Mouse (Mus musculus): Measurements from ENCODE around the gene Gm3336. TPM values are rescaled to one million over a fixed set of nuclear protein-coding genes. Genes with fewer than 3 reads are reported as not detected.

Gene Gm3336
- total RNA-seq, 1 experiment, result 1.8 TPM

DNA sequence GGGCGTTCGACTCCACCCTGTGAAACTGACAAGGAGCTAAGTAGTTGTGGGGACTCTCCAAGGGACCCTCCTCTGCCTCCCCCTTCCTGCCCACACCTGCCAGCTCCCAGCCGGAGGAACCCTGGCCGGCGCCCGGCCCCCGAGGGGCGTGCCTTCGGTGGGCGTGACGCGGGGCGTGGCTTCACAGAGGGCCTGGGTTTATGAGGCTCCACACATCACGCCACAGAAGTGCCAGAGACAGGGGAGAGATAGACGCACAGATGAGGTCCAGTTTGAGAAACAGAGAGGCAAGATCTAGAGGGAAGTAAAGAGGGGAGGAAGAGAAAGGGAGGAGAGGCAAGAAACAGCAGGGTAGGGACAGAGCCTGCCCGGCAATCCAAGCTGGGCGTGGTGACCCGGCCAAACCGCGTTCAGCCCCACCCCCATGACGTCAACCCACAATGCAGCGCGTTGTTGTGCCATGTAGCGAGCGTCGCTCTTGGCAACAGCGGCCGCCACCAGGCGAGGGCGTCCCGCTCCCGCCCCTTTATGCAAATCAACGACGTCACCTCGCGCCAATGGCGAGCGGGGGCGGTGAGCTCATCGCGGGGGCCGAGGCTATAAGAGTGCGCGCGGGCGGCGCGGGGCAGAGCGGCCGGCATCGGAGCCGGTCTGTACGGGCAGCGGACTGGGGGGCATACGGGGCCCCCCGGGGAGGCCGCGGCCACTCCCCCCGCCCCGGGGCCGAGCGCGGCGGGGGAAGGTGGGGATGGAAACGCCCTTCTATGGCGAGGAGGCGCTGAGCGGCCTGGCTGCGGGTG, 19.8 kb upstream of the Gm3336 start, which contains the start of gene Jund:
Gene Jund (plus strand): TSS at position 640 of the 800 bp plus-strand sequence.
- in situ Hi-C loops (cut with MboI; ENCODE audit: low sequenced_read_pairs in 2 of 2, unreplicated experiment in 2 of 2), result no loop called here
- Histone ChIP-seq H3K36me3 (ENCODE audit: control insufficient read depth, insufficient read depth, low read length, poor library complexity, severe bottlenecking) (no peaks in the 10 kb centered on the region), H3K9me3 (ENCODE audit: control insufficient read depth, insufficient read depth, low read depth, low read length) (no peaks in the 10 kb centered on the region), H3K4me3 (ENCODE audit: insufficient read depth in 1 of 2, low read depth in 1 of 2, low read length in 2 of 2, poor library complexity in 1 of 2, severe bottlenecking in 1 of 2) (peak within 1 kb of the TSS; percentile 81 to 89), H3K4me1 (ENCODE audit: control insufficient read depth in 2 of 2, insufficient read depth in 2 of 2, low read length in 2 of 2, poor library complexity in 1 of 2) (peaks cover 3 to 22% of the 10 kb centered on the region in 2 experiments; a peak in 3 of 4 replicates), H3K27ac (ENCODE audit: insufficient read depth, low read depth, low read length, poor library complexity, severe bottlenecking) (peak within 1 kb of the TSS; percentile 85), H3K9ac (ENCODE audit: insufficient read depth, low read depth, low read length, poor library complexity, severe bottlenecking) (peak within 1 kb of the TSS; percentile 97)
- DNase-seq (ENCODE audit: low read depth, low spot score), result peak; percentile 99
- TF ChIP-seq HCFC1 (IDR thresholded peaks at IDR 0.05; ENCODE audit: borderline replicate concordance, insufficient read depth, low read length) (peak; percentile 69; the same call in 1 of the 2 replicates), ZC3H11A (IDR thresholded peaks at IDR 0.05; ENCODE audit: borderline replicate concordance, low read depth, low read length) (no peak)

- Histone ChIP-seq H3K4me1 (ENCODE audit: control insufficient read depth in 2 of 2, insufficient read depth in 2 of 2, low read length in 2 of 2, poor library complexity in 1 of 2) (peaks cover 3 to 18% of the 10 kb centered on the region in 2 experiments; a peak in 3 of 4 replicates), H3K4me3 (ENCODE audit: insufficient read depth in 1 of 2, low read depth in 1 of 2, low read length in 2 of 2, poor library complexity in 1 of 2, severe bottlenecking in 1 of 2) (peak overlapping the region; percentile 81 to 89), H3K9ac (ENCODE audit: insufficient read depth, low read depth, low read length, poor library complexity, severe bottlenecking) (peak overlapping the region; percentile 97), H3K36me3 (ENCODE audit: control insufficient read depth, insufficient read depth, low read length, poor library complexity, severe bottlenecking) (no peaks in the 10 kb centered on the region), H3K9me3 (ENCODE audit: control insufficient read depth, insufficient read depth, low read depth, low read length) (no peaks in the 10 kb centered on the region), H3K27ac (ENCODE audit: insufficient read depth, low read depth, low read length, poor library complexity, severe bottlenecking) (peak overlapping the region; percentile 75)
- DNase-seq (ENCODE audit: low read depth, low spot score), result no peak
- in situ Hi-C loops (cut with MboI; ENCODE audit: low sequenced_read_pairs in 2 of 2, unreplicated experiment in 2 of 2), result no loop called here
- TF ChIP-seq HCFC1 (IDR thresholded peaks at IDR 0.05; ENCODE audit: borderline replicate concordance, insufficient read depth, low read length) (no peak), CHD2 (IDR thresholded peaks at IDR 0.05; ENCODE audit: low read depth, low read length) (no peak), ZNF384 (IDR thresholded peaks at IDR 0.05; ENCODE audit: low read depth, low read length) (no peak), MAFK (IDR thresholded peaks at IDR 0.05; ENCODE audit: insufficient read depth, low read depth, low read length) (no peak)
Observed at GRCm38 (mm10) chr8:70699116-70699833, 19.1 kb upstream of the Gm3336 start.

DNA sequence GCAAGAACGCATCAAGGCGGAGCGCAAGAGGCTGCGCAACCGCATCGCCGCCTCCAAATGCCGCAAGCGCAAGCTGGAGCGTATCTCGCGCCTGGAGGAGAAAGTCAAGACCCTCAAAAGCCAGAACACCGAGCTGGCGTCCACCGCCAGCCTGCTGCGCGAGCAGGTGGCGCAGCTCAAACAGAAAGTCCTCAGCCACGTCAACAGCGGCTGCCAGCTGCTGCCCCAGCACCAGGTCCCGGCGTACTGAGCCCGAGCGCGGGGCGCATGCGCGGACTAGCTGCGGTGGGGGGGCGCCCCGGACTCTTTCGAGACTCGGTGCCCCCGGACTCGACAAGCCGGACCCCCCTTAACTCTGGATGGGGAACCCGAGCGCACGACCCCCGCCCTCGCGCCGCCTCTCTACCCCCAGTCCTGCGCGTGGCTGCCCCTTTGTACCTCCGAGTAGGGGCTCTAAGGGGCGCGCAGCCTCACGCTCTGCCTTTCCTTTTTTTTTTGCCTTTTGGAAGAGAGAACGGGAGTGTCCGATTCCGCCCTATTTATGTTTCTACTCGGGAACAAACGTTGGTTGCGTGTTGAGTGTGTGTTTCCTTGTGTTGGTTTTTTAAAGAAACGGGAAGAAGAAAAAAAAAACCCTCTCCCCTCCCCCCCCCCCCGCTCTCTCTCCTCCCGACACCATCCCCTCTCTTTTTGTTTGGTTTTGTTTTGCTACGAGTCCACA, 18.3 kb upstream of the Gm3336 start:
- no peaks in the 10 kb centered on the region for H3K9me3 ChIP-seq (ENCODE audit: control insufficient read depth, insufficient read depth, low read depth, low read length)
- peak overlapping the region; percentile 81 to 89 for H3K4me3 ChIP-seq (ENCODE audit: insufficient read depth in 1 of 2, low read depth in 1 of 2, low read length in 2 of 2, poor library complexity in 1 of 2, severe bottlenecking in 1 of 2)
- H3K27ac ChIP-seq (ENCODE audit: insufficient read depth, low read depth, low read length, poor library complexity, severe bottlenecking), result peak overlapping the region; percentile 75
- in situ Hi-C loops (cut with MboI; ENCODE audit: low sequenced_read_pairs in 2 of 2, unreplicated experiment in 2 of 2), result no loop called here
- TF ChIP-seq MAFK (IDR thresholded peaks at IDR 0.05; ENCODE audit: insufficient read depth, low read depth, low read length) (no peak), ZNF384 (IDR thresholded peaks at IDR 0.05; ENCODE audit: low read depth, low read length) (peak; percentile 51; the same call in 1 of the 2 replicates), CHD2 (IDR thresholded peaks at IDR 0.05; ENCODE audit: low read depth, low read length) (no peak), ZC3H11A (IDR thresholded peaks at IDR 0.05; ENCODE audit: borderline replicate concordance, low read depth, low read length) (no peak)
- no peak for DNase-seq (ENCODE audit: low read depth, low spot score)
- peak overlapping the region; percentile 97 for H3K9ac ChIP-seq (ENCODE audit: insufficient read depth, low read depth, low read length, poor library complexity, severe bottlenecking)
- peaks cover 3 to 16% of the 10 kb centered on the region in 2 experiments; a peak in 3 of 4 replicates for H3K4me1 ChIP-seq (ENCODE audit: control insufficient read depth in 2 of 2, insufficient read depth in 2 of 2, low read length in 2 of 2, poor library complexity in 1 of 2)
- no peaks in the 10 kb centered on the region for H3K36me3 ChIP-seq (ENCODE audit: control insufficient read depth, insufficient read depth, low read length, poor library complexity, severe bottlenecking)

GRCm38 (mm10) chr8:70700555-70700922, 17.8 kb upstream of the Gm3336 start:
- H3K4me1 ChIP-seq (ENCODE audit: control insufficient read depth in 2 of 2, insufficient read depth in 2 of 2, low read length in 2 of 2, poor library complexity in 1 of 2), result peaks cover 3 to 16% of the 10 kb centered on the region in 2 experiments; a peak in 3 of 4 replicates
- in situ Hi-C loops (cut with MboI; ENCODE audit: low sequenced_read_pairs in 2 of 2, unreplicated experiment in 2 of 2), result no loop called here
- DNase-seq (ENCODE audit: low read depth, low spot score), result peak; percentile 79
- TF ChIP-seq HCFC1 (IDR thresholded peaks at IDR 0.05; ENCODE audit: borderline replicate concordance, insufficient read depth, low read length), result 0 out of 2 replicates have a peak, but pooled peaks have one; percentile 17
- no peak for TF ChIP-seq ZC3H11A (IDR thresholded peaks at IDR 0.05; ENCODE audit: borderline replicate concordance, low read depth, low read length)
- no peak for TF ChIP-seq ZNF384 (IDR thresholded peaks at IDR 0.05; ENCODE audit: low read depth, low read length)
- H3K9me3 ChIP-seq (ENCODE audit: control insufficient read depth, insufficient read depth, low read depth, low read length), result no peaks in the 10 kb centered on the region
- no peak overlapping the region; the same call in 1 of the 2 replicates for H3K27ac ChIP-seq (ENCODE audit: insufficient read depth, low read depth, low read length, poor library complexity, severe bottlenecking)
- H3K36me3 ChIP-seq (ENCODE audit: control insufficient read depth, insufficient read depth, low read length, poor library complexity, severe bottlenecking), result no peaks in the 10 kb centered on the region
- H3K4me3 ChIP-seq (ENCODE audit: insufficient read depth in 1 of 2, low read depth in 1 of 2, low read length in 2 of 2, poor library complexity in 1 of 2, severe bottlenecking in 1 of 2), result peak overlapping the region; percentile 81 to 89
- H3K9ac ChIP-seq (ENCODE audit: insufficient read depth, low read depth, low read length, poor library complexity, severe bottlenecking), result peak overlapping the region; percentile 97

Measured in ES-E14 (cell line).